8 mouse cellular contexts compared by ENCODE assay signal in genomic region chr2:173659926-173660684, GRCm38 (mm10). TPM values are rescaled to one million over a fixed set of nuclear protein-coding genes. Genes with fewer than 3 reads are reported as not detected.
A peak's percentile ranks its signal among the peaks of the same experiment; 100 is the strongest.
DNase-seq lines count a peak whose midpoint lies in the region; ATAC-seq and TF ChIP-seq lines count a peak whose summit lies in the region.

No protein-coding gene starts in this region.

- peak overlapping the region; percentile 98 for H3K4me3 ChIP-seq in left cerebral cortex, adult 2 months
- H3K4me3 ChIP-seq in forebrain, embryonic 11.5 days (ENCODE audit: low read depth, low read length): peak overlapping the region; percentile 91
- H3K4me3 ChIP-seq in limb, embryonic 11.5 days (ENCODE audit: low read depth, low read length): peak overlapping the region; percentile 98
- peak overlapping the region; percentile 98 for H3K4me3 ChIP-seq in neural tube, embryonic 15.5 days (replicated peaks)

- CTCF ChIA-PET in Patski (lab: Charles Lee): no interaction called here

- peak overlapping the region; percentile 73 for H3K27ac ChIP-seq in left cerebral cortex, adult 2 months
- no peak overlapping the region for H3K27ac ChIP-seq in forebrain, embryonic 11.5 days (ENCODE audit: low read depth, low read length)
- no peak overlapping the region; the same call in 1 of the 2 replicates for H3K27ac ChIP-seq in limb, embryonic 11.5 days (replicated peaks; ENCODE audit: low read depth, low read length)
- H3K27ac ChIP-seq in neural tube, embryonic 15.5 days (replicated peaks): peak overlapping the region; percentile 46

- ATAC-seq in Patski: peak; percentile 20
- ATAC-seq in forebrain, embryonic 11.5 days (replicated peaks; ENCODE audit: low FRiP score): no peak
- peak; percentile 54 for ATAC-seq in limb, embryonic 11.5 days (ENCODE audit: insufficient number of reproducible peaks, low FRiP score, low TSS enrichment, low read depth)
- peak; percentile 68 for ATAC-seq in neural tube, embryonic 15.5 days (ENCODE audit: low FRiP score)

- no peaks in the 10 kb centered on the region for H3K27me3 ChIP-seq in Patski
- no peaks in the 10 kb centered on the region for H3K27me3 ChIP-seq in forebrain, embryonic 11.5 days (ENCODE audit: control insufficient read depth, insufficient read depth, low read length)
- no peaks in the 10 kb centered on the region for H3K27me3 ChIP-seq in limb, embryonic 11.5 days (ENCODE audit: control insufficient read depth, insufficient read depth, low read length)
- no peaks in the 10 kb centered on the region for H3K27me3 ChIP-seq in neural tube, embryonic 15.5 days (replicated peaks)

- H3K9ac ChIP-seq in forebrain, embryonic 11.5 days (ENCODE audit: low read length): peak overlapping the region; percentile 92
- peak overlapping the region; percentile 96 for H3K9ac ChIP-seq in limb, embryonic 11.5 days (ENCODE audit: low read length)
- H3K9ac ChIP-seq in neural tube, embryonic 15.5 days (replicated peaks): peak overlapping the region; percentile 82

- WGBS in forebrain, embryonic 11.5 days: 1% methylated on average over 33 of the region's 52 CpGs
- WGBS in limb, embryonic 11.5 days: 1% methylated on average over 38 of the region's 52 CpGs
- WGBS in neural tube, embryonic 15.5 days: 1% methylated on average over 39 of the region's 52 CpGs

- intact Hi-C loops in left cerebral cortex, adult 2 months (cut with DNase I): loop anchor here (2.0 to 10.0 kb wide), 2 partner anchors 77 to 415 kb away; partner anchors contain the start of genes Stx16 and Vapb
- intact Hi-C loops in left cerebral cortex, postnatal 14 days (cut with DNase I): no loop called here

- H3K36me3 ChIP-seq in forebrain, embryonic 11.5 days (ENCODE audit: control insufficient read depth, insufficient read depth, low read length): no peaks in the 10 kb centered on the region; the same call in 1 of the 2 replicates
- peaks cover under 1% of the 10 kb centered on the region; the same call in 1 of the 2 replicates for H3K36me3 ChIP-seq in limb, embryonic 11.5 days (ENCODE audit: control insufficient read depth, insufficient read depth, low read length)
- peaks cover 14% of the 10 kb centered on the region; the same call in 1 of the 2 replicates for H3K36me3 ChIP-seq in neural tube, embryonic 15.5 days

- peak overlapping the region; percentile 83 for H3K4me2 ChIP-seq in forebrain, embryonic 11.5 days (ENCODE audit: low read depth, low read length, severe bottlenecking)
- H3K4me2 ChIP-seq in limb, embryonic 11.5 days (ENCODE audit: low read depth, severe bottlenecking): peak overlapping the region; percentile 48
- peak overlapping the region; percentile 77 for H3K4me2 ChIP-seq in neural tube, embryonic 15.5 days

- in situ Hi-C loops in Patski (cut with MboI; ENCODE audit: low pct_unique_long_range_greater_than_20kb): no loop called here

- no peak for DNase-seq in left cerebral cortex, adult 2 months (ENCODE audit: extremely low spot score in 1 of 2, low spot score in 2 of 2)
- DNase-seq in left cerebral cortex, postnatal 14 days (ENCODE audit: low spot score in 2 of 2): no peak
- no peak for DNase-seq in Patski (ENCODE audit: low read depth, low spot score)
- no peak for DNase-seq in forebrain, embryonic 11.5 days (ENCODE audit: low spot score)
- DNase-seq in limb, embryonic 11.5 days (ENCODE audit: low spot score): no peak
- no peak for DNase-seq in spleen, postnatal 36 days (ENCODE audit: low spot score in 2 of 2)
- no peak for DNase-seq in urinary bladder, postnatal 10 days (ENCODE audit: low spot score)

- 0 out of 2 replicates have a peak, but pooled peaks cover 3% of the 10 kb centered on the region for H3K4me1 ChIP-seq in forebrain, embryonic 11.5 days (replicated peaks; ENCODE audit: control insufficient read depth, insufficient read depth, low read length)
- 0 out of 2 replicates have a peak, but pooled peaks cover 3% of the 10 kb centered on the region for H3K4me1 ChIP-seq in limb, embryonic 11.5 days (ENCODE audit: control insufficient read depth, insufficient read depth, low read length)
- H3K4me1 ChIP-seq in neural tube, embryonic 15.5 days: peaks cover 41% of the 10 kb centered on the region

- no peak for TF ChIP-seq CTCF in left cerebral cortex, adult 2 months (IDR thresholded peaks at IDR 0.05)
- TF ChIP-seq CTCF in Patski (IDR thresholded peaks at IDR 0.05): no peak

- no peaks in the 10 kb centered on the region for H3K9me3 ChIP-seq in forebrain, embryonic 11.5 days (ENCODE audit: control insufficient read depth, low read length)
- H3K9me3 ChIP-seq in limb, embryonic 11.5 days (ENCODE audit: control insufficient read depth, low read length): no peaks in the 10 kb centered on the region
- H3K9me3 ChIP-seq in neural tube, embryonic 15.5 days (replicated peaks): no peaks in the 10 kb centered on the region

- POLR2A ChIA-PET in Patski (lab: Charles Lee): no interaction called here

RNA-seq across cellular contexts. Expression of gene Rab22a, which starts 0.5 kb away (rescaled TPM):
- 10 to 100 TPM; 26.3 to 28.1 TPM for total RNA-seq in left cerebral cortex, adult 2 months (2021)
- 10 to 100 TPM; 25.2 to 27.2 TPM for total RNA-seq in left cerebral cortex, postnatal 14 days (2021)
- polyA plus RNA-seq in Patski (2021): 38.3 TPM
- polyA plus RNA-seq in forebrain, embryonic 11.5 days (2014; fragmentation: Nextera tagmentation; extraction: Ambion mirVana): 34.7 and 38.4 TPM in 2 replicates
- polyA plus RNA-seq in limb, embryonic 11.5 days (2014; fragmentation: Nextera tagmentation; extraction: Ambion mirVana): 31.9 and 34.3 TPM in 2 replicates
- 30.9 and 32.7 TPM in 2 replicates for polyA plus RNA-seq in neural tube, embryonic 15.5 days (2015; fragmentation: Nextera tagmentation; extraction: Ambion mirVana)

RNA-seq across cellular contexts. Expression of gene 1700010B08Rik, which starts 59.1 kb away (rescaled TPM):
- not detected for total RNA-seq in left cerebral cortex, adult 2 months (2021)
- not detected for total RNA-seq in left cerebral cortex, postnatal 14 days (2021)
- not detected for polyA plus RNA-seq in Patski (2021)
- not detected in 2 replicates for polyA plus RNA-seq in forebrain, embryonic 11.5 days (2014; fragmentation: Nextera tagmentation; extraction: Ambion mirVana)
- not detected in 2 replicates for polyA plus RNA-seq in limb, embryonic 11.5 days (2014; fragmentation: Nextera tagmentation; extraction: Ambion mirVana)
- polyA plus RNA-seq in neural tube, embryonic 15.5 days (2015; fragmentation: Nextera tagmentation; extraction: Ambion mirVana): not detected in 2 replicates

Comparison
In these comparisons a context has a peak if more than half of its experiments do, and no peak if none do; other contexts are left out.
1. H3K27ac ChIP-seq: peak in left cerebral cortex, adult 2 months (single experiment) and neural tube, embryonic 15.5 days (single experiment); none in forebrain, embryonic 11.5 days (single experiment) and limb, embryonic 11.5 days (single experiment).
2. Peak in every context shown above with its lines, with median percentiles within 50 percentile points of each other: H3K4me3 ChIP-seq, H3K4me2 ChIP-seq and H3K9ac ChIP-seq.